Mouse (Mus musculus) olfactory bulb, adult 2 months (tissue): Measurements from ENCODE around the gene Nrp1.

Experiments
- CTCF ChIP-seq: fragments of 200-500 bp; IDR thresholded peaks from 2 replicates; pipeline ENCODE4 v1.5.1; 2012; ENCODE audit warnings: low read depth, mild to moderate bottlenecking, low read length, moderate library complexity; ENCODE audit not compliant: insufficient read depth
- POLR2A ChIP-seq: fragments of 200-500 bp; IDR thresholded peaks from 2 replicates; pipeline ENCODE4 v1.6.1; 2012; ENCODE audit warnings: mild to moderate bottlenecking, low read depth, low read length, moderate library complexity; ENCODE audit not compliant: insufficient read depth

DNA sequence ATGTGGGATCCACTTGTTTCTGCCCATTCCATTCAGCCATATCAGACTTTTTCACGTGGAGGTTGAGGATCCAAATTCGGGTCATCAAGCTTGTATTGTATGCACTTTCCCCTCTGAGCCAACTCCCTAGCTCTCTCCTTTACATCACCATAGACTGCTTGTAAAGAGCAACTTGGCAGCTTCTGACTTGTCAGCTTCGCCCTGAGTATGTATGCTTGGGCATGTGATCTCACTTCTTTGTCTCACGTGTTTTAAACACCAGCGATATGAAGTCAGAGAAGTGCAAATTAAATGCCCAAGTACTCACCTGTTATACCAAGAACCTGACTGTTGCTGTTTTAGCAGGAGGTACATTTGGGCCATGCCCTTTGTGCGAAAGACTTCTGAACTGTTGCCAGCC is 12.6 kb downstream of the Nrp1 start:
- no peak for TF ChIP-seq CTCF
- no peak for TF ChIP-seq POLR2A
